Mouse (Mus musculus) thymus, postnatal 25 days (tissue): ENCODE results near the gene Cdk17.
A peak's percentile ranks its signal among the peaks of the same experiment; 100 is the strongest.

Experiments
- DNase-seq: peaks from one replicate; pipeline ENCODE4 v3.0.0; 2022

Gene Cdk17

DNA sequence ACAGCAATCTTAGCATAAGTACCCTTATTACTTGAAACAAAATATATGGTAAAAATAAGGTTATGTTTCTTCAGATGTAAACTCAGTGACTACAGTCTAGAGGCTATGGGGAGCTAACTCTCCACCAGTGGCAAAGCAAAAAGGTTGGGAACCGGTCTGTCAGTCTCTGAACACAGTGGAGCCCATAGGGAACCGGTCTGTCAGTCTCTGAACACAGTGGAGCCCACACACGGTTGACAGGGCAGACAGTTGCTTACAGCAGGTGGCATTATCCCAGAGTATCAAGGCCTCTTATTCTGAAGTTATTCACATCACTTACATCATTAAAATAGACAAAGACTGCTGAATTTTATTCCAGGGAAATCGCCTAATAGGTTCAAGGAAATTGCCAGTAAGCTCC is 70.8 kb downstream of the Cdk17 start:
- no peak for DNase-seq

DNA sequence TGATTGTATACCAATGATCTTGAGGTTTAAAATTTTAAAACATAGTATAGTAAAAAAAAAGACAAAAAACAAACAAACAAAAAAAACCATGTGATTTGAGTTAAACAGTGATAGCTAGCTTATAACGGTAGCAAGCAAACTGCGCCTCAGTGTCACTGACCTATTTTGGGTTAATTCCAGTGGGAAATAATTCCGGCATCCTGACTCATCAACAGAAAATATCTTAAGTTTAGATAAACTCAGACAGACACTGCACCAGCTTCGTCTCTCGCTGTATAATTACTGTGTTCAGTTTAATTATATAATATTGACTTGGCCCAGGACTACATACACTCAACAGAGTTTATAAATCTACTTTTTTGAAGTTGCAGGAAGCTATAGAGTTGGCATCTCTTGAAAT is 71.2 kb downstream of the Cdk17 start:
- DNase-seq = no peak

DNA sequence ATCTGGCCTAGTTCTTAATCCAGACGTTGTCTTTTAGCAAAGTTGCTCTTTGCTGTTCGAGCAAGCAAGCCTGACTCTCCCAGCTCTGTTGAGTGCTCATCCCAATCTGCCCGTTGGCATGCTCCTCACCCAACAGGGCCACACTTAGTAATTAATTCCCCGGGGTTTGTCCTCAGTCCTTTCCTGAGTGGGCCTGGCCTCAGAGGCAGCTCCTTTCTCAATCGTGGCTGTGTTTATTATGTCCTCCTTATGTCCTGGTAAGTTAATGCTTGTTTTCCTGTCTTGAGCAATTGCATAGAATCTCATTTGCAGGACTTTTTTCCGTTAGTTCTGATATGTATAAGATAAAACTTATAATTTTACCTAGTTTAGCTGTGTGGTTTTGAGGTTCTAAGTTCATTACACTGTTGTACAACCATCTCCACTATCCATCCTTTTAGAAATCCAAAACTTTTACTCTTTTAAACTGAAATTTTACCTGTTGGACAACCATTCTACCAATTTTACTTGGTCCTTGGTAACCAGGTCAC is 73.1 kb downstream of the Cdk17 start:
- no peak for DNase-seq

DNA sequence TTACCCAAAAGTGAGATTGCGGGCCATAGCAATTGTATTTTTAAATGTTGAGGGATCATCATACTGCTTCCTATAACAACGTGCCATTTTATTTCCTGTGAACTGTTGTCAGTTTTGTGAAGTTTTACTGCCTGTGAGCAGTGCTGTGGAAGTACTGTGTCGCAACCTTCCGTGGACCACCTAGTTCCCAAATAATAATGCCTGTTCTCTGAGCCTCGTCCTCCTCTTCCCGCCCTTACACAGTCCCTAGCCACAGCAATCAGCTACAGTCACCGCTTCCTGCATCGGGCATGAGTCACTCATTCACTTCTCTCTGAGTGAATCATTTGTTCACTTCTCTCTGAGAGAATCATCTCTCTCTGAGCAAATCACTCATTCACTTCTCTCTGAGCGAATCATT is 74.0 kb downstream of the Cdk17 start:
- DNase-seq = no peak

DNA sequence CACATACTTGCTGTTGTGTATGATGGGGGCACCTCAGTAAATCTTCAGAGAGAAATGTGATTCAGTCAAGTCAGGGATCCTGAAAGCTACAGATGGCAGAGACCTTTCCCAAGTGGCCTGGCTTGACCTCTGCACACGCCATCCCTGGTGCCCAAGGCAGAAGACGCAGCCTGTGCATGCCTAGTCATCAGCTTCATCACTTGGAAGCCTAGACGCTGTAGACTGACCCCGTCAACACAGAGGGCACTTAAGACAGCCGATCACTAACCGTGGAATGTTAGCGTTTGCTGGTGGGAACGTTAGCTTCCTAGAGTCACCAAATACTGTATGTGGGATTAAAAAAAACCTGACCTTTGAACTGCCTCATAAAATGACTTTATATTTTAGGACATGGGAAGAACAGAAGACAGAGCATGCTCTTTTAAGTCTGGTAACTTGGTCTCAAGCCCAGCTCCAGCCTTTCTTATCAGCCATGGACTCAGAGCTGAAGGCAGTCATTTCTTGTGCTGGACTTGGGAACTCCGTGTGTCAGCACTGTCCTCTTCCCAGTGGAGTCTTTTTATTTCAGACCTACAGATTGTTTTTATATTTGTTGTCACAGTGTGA is 78.6 kb downstream of the Cdk17 start:
- DNase-seq = no peak

DNA sequence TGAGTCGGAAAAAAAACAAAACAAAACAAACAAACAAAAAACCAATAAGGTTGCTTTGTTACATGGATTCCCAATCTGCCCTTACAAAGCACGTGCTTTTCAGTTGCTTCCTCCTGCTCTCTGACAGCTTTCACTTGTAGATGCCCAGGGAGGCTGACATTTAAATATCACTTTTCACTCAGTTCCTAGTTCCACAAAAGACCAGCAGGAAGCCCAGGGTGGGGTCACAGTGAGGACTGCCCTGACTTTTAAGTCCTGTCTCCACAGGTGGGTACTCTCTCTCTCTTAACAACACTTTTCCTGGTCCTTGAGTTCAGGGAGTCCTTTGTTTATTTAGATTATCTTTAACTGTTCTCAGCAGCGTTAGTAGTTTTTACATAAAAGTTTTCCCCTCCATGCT is 81.5 kb downstream of the Cdk17 start:
- no peak for DNase-seq

DNA sequence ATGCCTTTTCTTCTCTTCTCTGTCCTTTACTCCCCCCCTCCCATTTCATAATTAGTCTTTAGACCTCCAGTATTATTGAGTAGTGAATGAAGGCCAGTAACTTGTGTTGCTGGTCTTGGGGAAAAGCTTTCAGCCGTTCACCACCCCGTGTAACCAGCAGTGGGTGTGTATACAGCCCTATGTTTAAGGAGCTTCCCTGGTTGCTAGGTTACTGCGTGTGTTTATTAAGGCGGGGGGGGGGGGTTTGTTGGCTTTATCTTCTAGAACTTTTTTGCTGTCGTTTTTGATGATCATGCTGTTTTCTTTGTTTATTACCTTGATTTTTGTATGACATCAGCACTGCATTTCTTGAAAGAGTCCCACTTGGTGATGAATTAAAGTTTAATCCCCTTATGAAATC is 82.2 kb downstream of the Cdk17 start:
- DNase-seq = no peak

DNA sequence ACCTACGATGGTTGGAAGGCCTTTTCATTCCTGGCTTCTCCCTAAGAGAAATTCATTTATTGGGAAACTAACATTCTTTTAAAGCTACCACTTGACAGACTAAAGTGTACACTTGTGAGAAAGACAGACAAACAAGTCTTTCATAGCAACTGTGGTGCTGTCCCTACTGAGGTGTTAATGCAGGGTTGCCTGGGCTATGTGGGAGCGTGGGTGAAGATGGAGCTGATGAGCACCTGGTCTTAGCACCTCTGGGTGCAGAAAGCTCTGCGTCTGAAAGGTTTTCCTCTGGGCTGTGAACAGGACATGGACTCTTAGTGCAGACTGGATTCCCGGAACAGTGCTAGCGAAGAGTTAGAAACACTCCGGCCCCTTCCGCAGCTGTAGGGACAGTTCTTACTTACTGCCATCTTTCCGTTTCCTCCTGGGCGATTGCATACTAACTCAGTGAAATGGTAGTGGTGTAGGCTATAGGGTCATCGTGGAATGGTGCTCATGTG is 83.6 kb downstream of the Cdk17 start:
- no peak for DNase-seq

DNA sequence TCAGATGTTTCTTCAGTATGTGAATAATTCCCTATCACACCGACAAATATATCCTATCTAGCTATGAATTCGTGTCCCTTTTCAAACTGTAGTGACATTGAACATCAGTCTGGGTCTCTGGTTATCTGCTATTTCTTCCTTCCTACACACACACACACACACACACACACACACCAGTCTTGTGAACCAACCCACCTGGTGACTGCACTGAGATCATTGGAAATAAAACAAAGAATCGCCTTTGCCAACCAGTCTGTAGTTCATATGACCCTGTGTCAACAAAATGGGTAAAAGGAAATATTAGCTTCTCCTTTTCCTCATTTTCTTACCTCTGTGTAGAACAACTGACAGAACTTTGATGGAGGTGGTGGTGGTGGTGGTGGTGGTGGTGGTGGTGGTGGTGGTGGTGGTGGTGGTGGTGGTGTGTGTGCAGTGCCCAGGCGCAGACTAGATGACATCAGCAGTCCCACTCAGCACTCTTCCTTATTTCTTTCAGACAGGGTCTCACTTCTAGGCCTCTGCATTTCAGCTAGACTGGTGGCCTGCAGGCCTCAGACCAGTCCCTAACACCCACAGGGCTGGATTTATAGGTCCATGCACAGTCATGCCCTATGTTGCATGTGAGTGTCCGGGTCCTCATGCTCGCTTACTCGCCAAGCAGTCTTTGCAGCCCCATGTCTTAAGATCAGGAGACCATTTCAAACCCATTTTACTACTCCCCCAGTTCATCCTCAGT is 85.7 kb downstream of the Cdk17 start:
- DNase-seq = no peak

DNA sequence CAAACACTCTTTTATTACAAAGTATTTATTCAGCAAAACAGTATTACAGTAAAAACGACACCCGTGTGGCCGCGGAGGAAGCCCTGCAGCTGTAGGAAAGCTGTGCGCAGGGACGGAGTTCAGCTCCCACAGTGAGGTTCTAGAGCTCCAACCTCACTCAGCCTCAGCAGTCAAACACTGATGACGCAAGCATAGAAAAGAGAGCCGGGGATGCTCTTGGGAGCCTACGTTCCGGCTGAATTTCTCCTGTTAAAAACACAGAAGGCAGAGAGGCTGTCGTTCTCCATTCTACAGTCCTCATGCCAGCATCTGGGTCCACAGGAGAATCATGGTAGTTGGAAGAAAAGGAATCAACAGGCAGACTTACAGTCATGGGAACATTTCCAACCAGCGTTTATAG is 86.7 kb downstream of the Cdk17 start:
- DNase-seq = no peak

DNA sequence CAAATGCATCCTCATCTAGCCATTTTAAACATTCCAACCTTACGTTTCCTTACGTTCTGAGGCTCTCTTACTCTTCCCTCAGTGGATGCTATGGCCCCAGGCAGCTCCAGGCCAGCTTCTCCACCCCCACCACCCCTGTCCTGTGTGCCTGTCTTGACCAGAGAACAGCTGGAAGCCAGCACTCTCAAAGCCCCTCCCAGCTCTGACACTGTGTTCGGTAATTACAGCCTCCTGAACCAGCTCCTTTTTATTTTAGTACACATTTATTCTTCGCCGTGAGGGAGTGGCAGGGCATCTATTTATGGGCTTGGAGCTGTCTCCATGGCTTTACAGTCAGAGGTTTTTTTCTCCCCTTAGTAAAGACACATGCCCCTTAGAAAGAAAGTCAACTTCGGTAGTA is 87.2 kb downstream of the Cdk17 start:
- DNase-seq = no peak

DNA sequence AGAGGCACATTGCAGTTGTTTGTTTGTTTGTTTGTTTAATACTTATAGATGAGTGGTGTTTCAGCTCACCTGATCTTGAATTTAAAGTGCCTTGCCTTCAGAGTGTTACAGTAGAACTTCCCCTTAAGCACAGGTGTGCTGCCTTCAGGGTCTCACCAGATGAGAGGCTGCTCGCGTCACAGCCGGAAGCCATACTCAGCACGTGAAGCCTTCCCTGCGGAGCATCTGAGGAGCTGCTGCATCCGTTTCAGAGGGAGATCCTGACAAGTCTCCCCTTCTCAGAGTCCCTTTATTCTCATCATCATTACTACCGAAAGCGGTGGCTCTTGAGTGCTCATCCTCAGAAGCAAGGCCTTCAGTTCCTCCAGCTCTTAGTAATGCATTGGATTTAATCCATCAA is 87.7 kb downstream of the Cdk17 start:
- DNase-seq = no peak

DNA sequence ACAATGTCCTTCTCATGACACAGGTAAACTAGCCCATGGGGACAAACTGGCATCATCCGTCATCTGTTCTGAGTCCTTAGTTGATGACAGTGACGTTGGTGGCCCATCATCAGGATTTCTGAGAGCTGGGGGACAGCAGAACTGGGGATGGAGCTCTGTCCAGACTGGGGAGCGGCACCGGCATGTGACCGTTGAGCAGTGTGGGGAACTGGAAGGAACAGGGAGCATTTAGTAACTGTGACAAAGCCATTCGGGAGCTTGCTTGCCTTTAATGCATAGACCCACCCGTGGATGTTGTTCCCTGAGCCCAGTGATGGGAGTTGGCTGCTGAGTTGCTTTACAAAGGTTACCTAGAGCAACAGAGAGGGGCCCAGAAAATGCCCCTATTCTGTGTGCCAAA is 89.2 kb downstream of the Cdk17 start:
- DNase-seq = no peak

DNA sequence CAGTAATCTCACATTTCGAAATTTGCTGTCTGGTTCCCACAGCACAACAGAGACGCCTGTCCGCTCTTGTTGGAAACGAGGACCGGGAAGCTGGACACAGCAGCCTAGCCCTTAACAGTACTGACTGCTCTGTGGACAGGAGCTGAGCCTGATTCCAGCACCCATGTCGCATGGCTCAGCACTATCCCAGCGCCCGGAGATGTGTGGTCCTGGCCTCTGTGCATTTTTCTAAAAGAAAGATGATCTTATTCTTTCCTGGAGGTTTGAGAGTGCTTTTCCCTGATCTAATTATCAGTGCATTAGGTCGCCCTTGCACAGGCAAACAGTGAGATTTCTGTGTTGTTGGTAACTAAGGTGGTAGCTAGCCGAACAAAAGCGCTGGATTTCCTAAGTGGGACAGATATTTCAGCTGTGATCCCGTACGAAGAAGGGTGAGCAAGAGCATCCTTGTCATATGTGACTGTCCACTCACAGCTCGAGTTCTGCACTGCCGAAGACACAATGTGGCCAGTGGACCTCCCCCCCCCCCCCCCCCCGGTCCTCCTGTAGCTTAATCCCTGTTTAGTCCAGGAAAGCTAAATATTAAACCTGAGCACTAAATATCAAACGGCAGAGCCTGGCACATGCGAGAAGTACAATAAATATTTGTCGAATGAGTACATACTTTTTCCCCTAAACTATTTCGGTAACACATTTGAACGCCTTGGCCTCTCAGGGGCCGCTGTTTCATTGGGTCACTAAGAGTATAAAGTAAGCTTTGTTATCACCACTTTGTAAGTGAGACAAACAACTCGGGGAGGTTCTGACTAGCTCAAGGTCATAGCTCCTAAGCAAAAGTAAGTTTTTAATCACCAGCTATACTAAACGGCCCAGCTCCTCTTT is 90.0 kb downstream of the Cdk17 start:
- DNase-seq = no peak

DNA sequence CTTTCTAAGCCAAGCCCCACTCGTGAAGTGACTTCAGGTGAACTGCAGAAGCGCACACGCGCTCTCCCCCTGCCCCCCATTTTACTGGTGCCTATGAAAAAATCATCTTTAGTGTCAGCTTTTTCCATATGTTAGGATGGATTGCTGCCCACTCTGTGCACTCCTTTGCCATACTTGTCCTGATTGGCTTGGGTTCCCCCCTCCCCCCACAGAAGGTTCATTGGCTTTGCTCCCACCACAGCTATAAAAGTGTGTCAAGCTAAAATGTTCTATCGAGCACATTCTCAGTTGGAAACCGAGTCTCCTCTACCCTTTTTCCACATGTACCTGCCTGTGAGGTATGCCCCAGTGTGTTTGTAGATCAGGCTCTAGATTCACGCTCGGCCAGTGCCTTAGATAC is 90.8 kb downstream of the Cdk17 start:
- DNase-seq = no peak

DNA sequence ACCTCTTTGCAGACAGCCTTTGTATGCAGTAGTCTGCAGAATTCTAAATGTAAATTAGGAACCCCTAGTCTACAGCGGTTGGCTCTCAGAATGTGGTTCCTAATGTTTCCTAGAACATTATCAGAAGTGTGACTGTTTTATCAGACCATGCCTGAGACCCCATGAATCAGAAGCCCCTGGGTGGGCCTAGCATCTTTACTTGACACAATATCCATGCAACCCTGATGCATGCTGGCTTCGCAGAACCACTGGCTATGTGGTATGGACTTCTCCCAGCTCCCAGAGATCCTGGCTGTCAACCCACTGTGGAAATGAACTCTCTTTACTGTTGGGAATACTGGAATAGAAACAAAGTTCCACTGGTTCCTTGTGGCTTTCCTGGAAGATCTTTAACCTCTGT is 92.0 kb downstream of the Cdk17 start:
- no peak for DNase-seq

DNA sequence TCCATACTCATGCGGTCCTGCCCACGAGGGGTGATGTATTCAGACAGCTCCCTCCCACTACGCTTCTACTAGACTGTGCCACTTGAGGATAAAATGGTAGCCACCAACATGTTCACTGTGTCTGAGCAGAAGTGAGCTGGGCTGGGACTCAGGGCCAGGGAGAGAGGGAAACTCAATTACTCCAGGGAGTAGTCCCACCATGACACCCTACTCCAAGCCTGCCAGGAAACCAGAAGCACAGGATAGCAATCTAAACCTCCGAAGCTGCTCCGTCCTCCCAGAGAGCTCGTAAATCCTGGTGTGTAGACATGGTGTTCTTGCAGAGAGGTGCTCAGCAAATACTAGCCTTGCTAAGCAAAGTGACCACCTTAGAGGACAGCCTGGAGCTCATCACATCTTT is 92.5 kb downstream of the Cdk17 start:
- DNase-seq = no peak

DNA sequence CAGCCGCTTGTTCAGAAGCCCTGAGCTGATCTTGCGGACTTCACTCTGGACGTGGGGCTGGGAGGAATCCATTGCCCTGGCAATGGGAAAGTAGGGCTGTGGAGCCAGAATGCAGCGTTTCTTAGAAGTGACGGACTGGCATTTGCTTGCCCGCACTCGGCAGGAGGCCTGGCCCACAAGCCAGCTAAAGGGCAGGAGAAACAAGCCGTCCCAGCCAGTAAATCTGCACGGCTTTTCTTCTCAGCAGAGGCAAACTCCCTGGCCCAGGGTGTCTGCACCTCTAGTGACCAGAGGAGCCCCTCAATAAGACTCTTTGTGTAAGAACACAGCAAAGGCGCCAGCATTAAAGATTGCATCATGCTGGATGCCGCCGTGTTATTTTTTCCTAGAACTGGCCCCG is 94.6 kb downstream of the Cdk17 start:
- DNase-seq = no peak

DNA sequence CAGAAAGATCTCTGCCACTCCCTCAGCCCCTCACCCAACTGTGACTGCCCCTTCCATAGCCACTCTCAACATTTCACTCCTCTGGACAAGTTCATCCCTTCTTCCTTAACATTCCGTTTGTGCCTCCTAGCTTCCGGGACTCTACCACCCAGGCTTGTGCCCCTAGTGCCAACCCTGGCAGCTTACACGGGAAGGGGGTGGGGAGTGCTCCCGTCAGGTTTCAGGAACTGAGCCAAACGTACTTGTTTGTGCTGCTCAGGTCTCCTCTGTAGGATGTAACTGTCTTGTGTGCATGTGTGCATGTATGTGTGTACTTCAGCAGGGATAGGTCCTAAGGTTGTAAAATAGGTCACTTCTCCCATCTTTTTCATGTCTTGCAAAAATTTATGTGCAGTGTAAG is 99.2 kb downstream of the Cdk17 start:
- no peak for DNase-seq

DNA sequence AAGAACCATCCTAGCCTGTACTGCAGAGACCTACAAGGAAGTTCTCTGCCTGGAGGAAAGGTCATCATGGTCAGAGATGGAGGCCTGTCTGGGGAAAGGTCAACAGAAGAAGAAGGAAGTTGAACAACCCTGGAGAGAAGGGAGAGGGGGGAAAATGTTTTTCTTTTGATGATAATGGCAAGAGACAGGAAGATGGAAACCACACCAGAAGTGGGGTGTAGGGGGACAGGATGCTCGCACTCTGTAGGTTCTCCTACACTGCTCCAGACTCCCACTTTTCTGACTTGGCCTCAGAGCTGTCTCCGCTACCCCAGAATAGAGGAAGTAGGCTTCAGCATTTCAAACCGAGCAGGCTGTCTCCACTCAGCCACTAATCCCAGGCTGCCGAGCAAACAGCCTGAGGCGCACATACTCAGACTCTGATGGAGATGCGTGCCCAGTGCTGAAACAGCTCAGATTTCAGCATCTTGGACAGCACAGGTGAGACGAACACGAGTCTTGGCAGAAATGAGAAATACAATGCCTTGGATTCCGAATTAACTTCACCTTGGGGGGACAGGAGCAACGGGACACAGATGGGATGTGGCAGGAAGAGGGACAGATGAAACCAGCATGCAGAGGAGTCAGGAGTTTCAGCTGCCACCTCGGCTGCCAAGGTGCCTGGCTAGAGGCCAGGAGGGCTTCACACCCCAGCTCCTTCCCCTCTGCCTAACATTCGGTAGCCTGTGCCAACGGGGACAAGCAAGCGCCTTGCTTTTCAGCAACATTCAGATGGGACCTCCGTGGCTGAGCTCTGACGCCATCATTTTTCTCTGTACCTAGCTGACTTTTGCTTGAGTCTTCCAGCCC is 100.7 kb downstream of the Cdk17 start:
- peak; percentile 45 for DNase-seq

DNA sequence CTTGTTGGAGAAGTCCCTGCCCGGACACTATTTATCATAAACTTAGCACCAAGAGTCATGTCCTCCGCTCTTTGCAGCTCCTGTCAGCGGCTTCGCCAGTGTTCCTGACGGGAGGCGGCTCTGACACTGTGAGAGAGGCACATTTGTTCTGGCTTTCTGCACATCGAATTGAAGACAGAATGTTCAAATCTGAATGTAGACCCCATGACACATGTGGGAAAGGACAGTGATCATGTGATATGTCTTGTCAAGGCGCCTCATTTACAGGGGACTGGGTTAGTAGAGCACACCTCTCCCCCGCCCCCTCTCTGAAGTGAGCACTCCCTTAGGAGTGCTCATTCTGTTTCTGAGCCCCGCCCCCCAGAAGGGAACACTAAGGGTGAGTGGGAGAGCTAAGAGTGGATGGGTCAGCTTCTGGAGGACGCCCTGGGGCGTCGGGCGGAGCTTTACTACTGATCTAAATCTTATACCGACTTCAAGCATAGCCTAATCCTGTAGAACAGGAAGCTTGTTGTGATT is 101.4 kb downstream of the Cdk17 start:
- DNase-seq = no peak

DNA sequence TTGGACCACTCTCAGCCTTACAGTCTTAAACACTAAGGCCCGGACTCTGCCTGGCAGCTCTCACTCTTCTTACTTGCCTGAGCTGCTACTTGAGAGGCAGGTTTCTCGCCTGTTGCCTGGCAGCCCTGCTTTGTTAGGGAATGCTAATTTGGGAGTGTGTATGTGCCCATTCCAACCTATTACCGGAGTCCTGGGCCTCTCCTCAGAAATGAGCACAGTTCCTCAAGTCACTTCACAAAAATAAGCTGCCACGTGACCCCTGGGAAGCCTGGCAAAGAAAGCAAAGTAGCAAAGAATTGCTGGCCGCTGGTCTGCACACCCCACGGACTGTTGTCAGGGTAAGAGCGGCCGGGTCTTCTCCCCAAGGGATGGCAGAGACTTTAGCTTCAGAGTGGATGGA is 102.8 kb downstream of the Cdk17 start:
- no peak for DNase-seq
